Mouse (Mus musculus) neural tube, embryonic 15.5 days (tissue): Measurements from ENCODE around the gene Nudt16l1. TPM values are rescaled to one million over a fixed set of nuclear protein-coding genes. Genes with fewer than 3 reads are reported as not detected.

ENCODE experiments used
- ATAC-seq: fragments of 200-750 bp; cut with Nextera tagmentation; 2 replicates; pipeline ENCODE4 v1.8.0; 2017; ENCODE audit warnings: mild to moderate bottlenecking, moderate TSS enrichment, moderate library complexity; ENCODE audit not compliant: low FRiP score
- H3K27ac ChIP-seq: fragments of 300-500 bp; sonication (generic); replicated peaks from 2 replicates; pipeline ENCODE4 v1.5.1; 2015; ENCODE audit warnings: mild to moderate bottlenecking, inconsistent platforms
- H3K27me3 ChIP-seq: fragments of 300-500 bp; sonication (generic); replicated peaks from 2 replicates; pipeline ENCODE4 v1.6.1; 2015; ENCODE audit warnings: inconsistent platforms
- H3K36me3 ChIP-seq: fragments of 300-500 bp; sonication (generic); 2 replicates; pipeline ENCODE4 v1.6.1; 2015; ENCODE audit warnings: inconsistent platforms
- H3K4me1 ChIP-seq: fragments of 300-500 bp; sonication (generic); 2 replicates; pipeline ENCODE4 v1.6.1; 2015; ENCODE audit warnings: inconsistent platforms
- H3K4me2 ChIP-seq: fragments of 300-500 bp; sonication (generic); 2 replicates; pipeline ENCODE4 v1.6.1; 2015; ENCODE audit warnings: inconsistent platforms, mild to moderate bottlenecking, moderate library complexity
- H3K4me3 ChIP-seq: fragments of 300-500 bp; sonication (generic); replicated peaks from 2 replicates; pipeline ENCODE4 v1.5.1; 2015; ENCODE audit warnings: mild to moderate bottlenecking, inconsistent platforms
- H3K9ac ChIP-seq: fragments of 300-500 bp; sonication (generic); replicated peaks from 2 replicates; pipeline ENCODE4 v1.6.1; 2015; ENCODE audit warnings: mild to moderate bottlenecking, inconsistent platforms
- H3K9me3 ChIP-seq: fragments of 300-500 bp; sonication (generic); replicated peaks from 2 replicates; pipeline ENCODE4 v1.6.1; 2016; ENCODE audit warnings: inconsistent platforms
- WGBS: fragments of 180-500 bp; shearing (Covaris S2); methylation state at CpG from one replicate; pipeline ENCODE4 v1.1.7; 2015; ENCODE audit warnings: mixed read lengths; 5-methylcytosine and 5-hydroxymethylcytosine counted together
- polyA plus RNA-seq: library from polyadenylated mRNA; unstranded; fragments of >200 nt; fragmentation: Nextera tagmentation; extraction: Ambion mirVana; gene quantifications from 2 replicates; pipeline ENCODE4 v1.2.1, GENCODE M21; 2015

The Nudt16l1 gene
- polyA plus RNA-seq, 1 experiment from 2014 or later = 128 TPM

GRCm38 (mm10) chr16:4904878-4905277 lies 33.7 kb upstream of the Nudt16l1 start:
- Histone ChIP-seq H3K27ac (no peak overlapping the region), H3K4me2 (no peak overlapping the region)
- ATAC-seq = no peak

GRCm38 (mm10) chr16:4905591-4905990 lies 33.0 kb upstream of the Nudt16l1 start:
- Histone ChIP-seq H3K27me3 (no peaks in the 10 kb centered on the region), H3K9me3 (no peaks in the 10 kb centered on the region), H3K4me2 (no peak overlapping the region), H3K36me3 (peaks cover 19% of the 10 kb centered on the region), H3K27ac (no peak overlapping the region), H3K4me1 (peaks cover 17% of the 10 kb centered on the region), H3K4me3 (no peak overlapping the region), H3K9ac (no peak overlapping the region)
- ATAC-seq = no peak
- WGBS = 67% methylated on average over 1 of the region's 1 CpGs

More at GRCm38 (mm10) chr16:4904878-4905277, 33.7 kb upstream of the Nudt16l1 start:
- no peaks in the 10 kb centered on the region for H3K27me3 ChIP-seq
- no peaks in the 10 kb centered on the region for H3K9me3 ChIP-seq
- H3K4me3 ChIP-seq = no peak overlapping the region
- peaks cover 17% of the 10 kb centered on the region for H3K4me1 ChIP-seq
- no peak overlapping the region for H3K9ac ChIP-seq
- 94% methylated on average over 3 of the region's 3 CpGs for WGBS
- H3K36me3 ChIP-seq = peaks cover 14% of the 10 kb centered on the region

GRCm38 (mm10) chr16:4906559-4906958 lies 32.0 kb upstream of the Nudt16l1 start:
- Histone ChIP-seq H3K36me3 (peaks cover 29% of the 10 kb centered on the region), H3K4me3 (no peak overlapping the region), H3K4me2 (no peak overlapping the region), H3K27me3 (no peaks in the 10 kb centered on the region), H3K9ac (no peak overlapping the region), H3K9me3 (no peaks in the 10 kb centered on the region), H3K27ac (no peak overlapping the region), H3K4me1 (peaks cover 15% of the 10 kb centered on the region)
- ATAC-seq = no peak

- no peaks in the 10 kb centered on the region for H3K9me3 ChIP-seq
- no peak overlapping the region for H3K4me3 ChIP-seq
- ATAC-seq = no peak
- H3K27me3 ChIP-seq = no peaks in the 10 kb centered on the region
- H3K36me3 ChIP-seq = peaks cover 36% of the 10 kb centered on the region
- 0 out of 2 replicates have a peak, but pooled peaks cover 9% of the 10 kb centered on the region for H3K4me1 ChIP-seq
- 68% methylated on average over 2 of the region's 2 CpGs for WGBS
- no peak overlapping the region for H3K27ac ChIP-seq
- no peak overlapping the region for H3K9ac ChIP-seq
- no peak overlapping the region for H3K4me2 ChIP-seq
Observed at GRCm38 (mm10) chr16:4907386-4907785, 31.2 kb upstream of the Nudt16l1 start.

GRCm38 (mm10) chr16:4907972-4908371 lies 30.6 kb upstream of the Nudt16l1 start:
- Histone ChIP-seq H3K27me3 (no peaks in the 10 kb centered on the region), H3K27ac (no peak overlapping the region), H3K4me1 (0 out of 2 replicates have a peak, but pooled peaks cover 7% of the 10 kb centered on the region), H3K4me3 (no peak overlapping the region), H3K9ac (no peak overlapping the region), H3K9me3 (no peaks in the 10 kb centered on the region), H3K4me2 (no peak overlapping the region), H3K36me3 (peaks cover 42% of the 10 kb centered on the region)
- ATAC-seq = no peak
- 53% methylated on average over 5 of the region's 5 CpGs for WGBS

- Histone ChIP-seq H3K27ac (no peak overlapping the region), H3K27me3 (no peaks in the 10 kb centered on the region), H3K4me2 (no peak overlapping the region), H3K9ac (no peak overlapping the region), H3K36me3 (peaks cover 54% of the 10 kb centered on the region), H3K4me1 (peaks cover 12% of the 10 kb centered on the region; the same call in 1 of the 2 replicates), H3K4me3 (no peak overlapping the region), H3K9me3 (no peaks in the 10 kb centered on the region)
- 98% methylated on average over 2 of the region's 2 CpGs for WGBS
- ATAC-seq = no peak
Observed at GRCm38 (mm10) chr16:4909745-4910144, 28.8 kb upstream of the Nudt16l1 start.

- Histone ChIP-seq H3K4me3 (no peak overlapping the region), H3K27ac (no peak overlapping the region), H3K9ac (no peak overlapping the region), H3K4me1 (peaks cover 10% of the 10 kb centered on the region; the same call in 1 of the 2 replicates), H3K27me3 (no peaks in the 10 kb centered on the region), H3K4me2 (no peak overlapping the region), H3K9me3 (no peaks in the 10 kb centered on the region), H3K36me3 (peaks cover 62% of the 10 kb centered on the region)
- WGBS = 98% methylated on average over 8 of the region's 8 CpGs
- ATAC-seq = no peak
Observed at GRCm38 (mm10) chr16:4910758-4911157, 27.8 kb upstream of the Nudt16l1 start.

- H3K27ac ChIP-seq = 0 out of 2 replicates have a peak overlapping the region, but pooled peaks have one; percentile 51
- peaks cover 10% of the 10 kb centered on the region; the same call in 1 of the 2 replicates for H3K4me1 ChIP-seq
- no peak overlapping the region for H3K4me3 ChIP-seq
- 77% methylated on average over 10 of the region's 10 CpGs for WGBS
- no peaks in the 10 kb centered on the region for H3K9me3 ChIP-seq
- H3K4me2 ChIP-seq = no peak overlapping the region
- no peak overlapping the region for H3K9ac ChIP-seq
- no peak for ATAC-seq
- H3K27me3 ChIP-seq = no peaks in the 10 kb centered on the region
- H3K36me3 ChIP-seq = peaks cover 73% of the 10 kb centered on the region
Observed at GRCm38 (mm10) chr16:4912074-4912648, 26.4 kb upstream of the Nudt16l1 start.

GRCm38 (mm10) chr16:4912907-4913782 lies 25.4 kb upstream of the Nudt16l1 start:
- peak; percentile 55; the same call in 1 of the 2 replicates for ATAC-seq
- Histone ChIP-seq H3K4me1 (peaks cover 7% of the 10 kb centered on the region; the same call in 1 of the 2 replicates), H3K4me2 (no peak overlapping the region), H3K9ac (no peak overlapping the region), H3K9me3 (no peaks in the 10 kb centered on the region), H3K27ac (peak overlapping the region; percentile 51), H3K4me3 (no peak overlapping the region), H3K27me3 (no peaks in the 10 kb centered on the region), H3K36me3 (peaks cover 72% of the 10 kb centered on the region)
- WGBS = 79% methylated on average over 11 of the region's 11 CpGs

- no peaks in the 10 kb centered on the region for H3K27me3 ChIP-seq
- 38% methylated on average over 12 of the region's 12 CpGs for WGBS
- peaks cover 77% of the 10 kb centered on the region for H3K36me3 ChIP-seq
- peak; percentile 13; the same call in 1 of the 2 replicates for ATAC-seq
- no peak overlapping the region for H3K4me2 ChIP-seq
- no peak overlapping the region for H3K9ac ChIP-seq
- H3K9me3 ChIP-seq = no peaks in the 10 kb centered on the region
- H3K27ac ChIP-seq = peak overlapping the region; percentile 51; the same call in 1 of the 2 replicates
- no peak overlapping the region for H3K4me3 ChIP-seq
- peaks cover 7% of the 10 kb centered on the region; the same call in 1 of the 2 replicates for H3K4me1 ChIP-seq
Observed at GRCm38 (mm10) chr16:4913783-4914735, 24.5 kb upstream of the Nudt16l1 start.

- no peak for ATAC-seq
- H3K9ac ChIP-seq = no peak overlapping the region
- H3K4me1 ChIP-seq = peaks cover 7% of the 10 kb centered on the region; the same call in 1 of the 2 replicates
- no peaks in the 10 kb centered on the region for H3K9me3 ChIP-seq
- H3K36me3 ChIP-seq = peaks cover 75% of the 10 kb centered on the region
- no peak overlapping the region for H3K4me2 ChIP-seq
- no peak overlapping the region for H3K27ac ChIP-seq
- WGBS = 93% methylated on average over 3 of the region's 3 CpGs
- H3K27me3 ChIP-seq = no peaks in the 10 kb centered on the region
- H3K4me3 ChIP-seq = no peak overlapping the region
Observed at GRCm38 (mm10) chr16:4915931-4916330, 22.6 kb upstream of the Nudt16l1 start.
